Mouse (Mus musculus) midbrain, embryonic 16.5 days (tissue): ENCODE results near the gene Pigyl. TPM values are rescaled to one million over a fixed set of nuclear protein-coding genes. Genes with fewer than 3 reads are reported as not detected.
A peak's percentile ranks its signal among the peaks of the same experiment; 100 is the strongest.

ENCODE experiments used
- ATAC-seq: fragments of 200-750 bp; cut with Nextera tagmentation; 2 replicates; pipeline ENCODE4 v1.8.0; 2017; ENCODE audit warnings: moderate TSS enrichment
- H3K27ac ChIP-seq: fragments of 300-500 bp; sonication (generic); 2 replicates; pipeline ENCODE4 v1.5.1; 2014; ENCODE audit warnings: mild to moderate bottlenecking, low read length, mixed read lengths
- H3K27me3 ChIP-seq: fragments of 300-500 bp; sonication (generic); 2 replicates; pipeline ENCODE4 v1.6.1; 2014; ENCODE audit warnings: low read depth, low read length, mixed read lengths; ENCODE audit not compliant: control insufficient read depth, insufficient read depth
- H3K36me3 ChIP-seq: fragments of 300-500 bp; sonication (generic); 2 replicates; pipeline ENCODE4 v1.6.1; 2014; ENCODE audit warnings: mild to moderate bottlenecking, low read length, moderate library complexity, mixed read lengths; ENCODE audit not compliant: control insufficient read depth, insufficient read depth
- H3K4me1 ChIP-seq: fragments of 300-500 bp; sonication (generic); 2 replicates; pipeline ENCODE4 v1.6.1; 2014; ENCODE audit warnings: mild to moderate bottlenecking, low read length, mixed read lengths; ENCODE audit not compliant: control insufficient read depth, insufficient read depth
- H3K4me2 ChIP-seq: fragments of 300-500 bp; sonication (generic); 2 replicates; pipeline ENCODE4 v1.6.1; 2014; ENCODE audit warnings: mild to moderate bottlenecking, low read length, mixed read lengths
- H3K4me3 ChIP-seq: fragments of 300-500 bp; sonication (generic); 2 replicates; pipeline ENCODE4 v1.5.1; 2014; ENCODE audit warnings: low read depth, mild to moderate bottlenecking, low read length, moderate library complexity, mixed read lengths
- H3K9ac ChIP-seq: fragments of 300-500 bp; sonication (generic); 2 replicates; pipeline ENCODE4 v1.6.1; 2014; ENCODE audit warnings: low read depth, low read length, mixed read lengths
- H3K9me3 ChIP-seq: fragments of 300-500 bp; sonication (generic); replicated peaks from 2 replicates; pipeline ENCODE4 v1.6.1; 2014; ENCODE audit warnings: mild to moderate bottlenecking, low read length, mixed read lengths; ENCODE audit not compliant: control insufficient read depth, poor library complexity, severe bottlenecking
- WGBS: fragments of 180-500 bp; shearing (Covaris S2); extraction: QIAGEN DNeasy Blood & Tissue Kit; methylation state at CpG from one replicate; pipeline ENCODE4 v1.1.7; 2014; 5-methylcytosine and 5-hydroxymethylcytosine counted together
- microRNA-seq: library from miRNA; unstranded; fragments of <30 nt; microRNA quantifications from one replicate; pipeline ENCODE4, GENCODE M21; 2017
- polyA plus RNA-seq: library from polyadenylated mRNA; unstranded; fragments of >200 nt; fragmentation: Nextera tagmentation; extraction: Ambion mirVana; gene quantifications from 2 replicates; pipeline ENCODE4 v1.2.1, GENCODE M21; 2015

Pigyl gene
- polyA plus RNA-seq, 1 experiment from 2014 or later, result 96.6 TPM

GRCm38 (mm10) chr9:22165964-22166363, 9.3 kb downstream of the Pigyl start:
- no peaks in the 10 kb centered on the region for H3K27me3 ChIP-seq
- WGBS, result 59% methylated on average over 6 of the region's 6 CpGs

GRCm38 (mm10) chr9:22166686-22167085, 10.0 kb downstream of the Pigyl start:
- H3K36me3 ChIP-seq, result no peaks in the 10 kb centered on the region
- no peak for ATAC-seq
- no peaks in the 10 kb centered on the region; the same call in 1 of the 2 replicates for H3K9me3 ChIP-seq
- no peak overlapping the region for H3K4me2 ChIP-seq
- H3K9ac ChIP-seq, result no peak overlapping the region
- 90% methylated on average over 10 of the region's 10 CpGs for WGBS
- H3K4me3 ChIP-seq, result no peak overlapping the region
- no peaks in the 10 kb centered on the region for H3K27me3 ChIP-seq
- H3K4me1 ChIP-seq, result no peaks in the 10 kb centered on the region; the same call in 1 of the 2 replicates
- H3K27ac ChIP-seq, result no peak overlapping the region

More at GRCm38 (mm10) chr9:22165964-22166363, 9.3 kb downstream of the Pigyl start:
- no peak overlapping the region for H3K27ac ChIP-seq
- H3K36me3 ChIP-seq, result no peaks in the 10 kb centered on the region
- no peak overlapping the region for H3K4me3 ChIP-seq
- H3K4me1 ChIP-seq, result no peaks in the 10 kb centered on the region; the same call in 1 of the 2 replicates
- H3K9me3 ChIP-seq, result no peaks in the 10 kb centered on the region; the same call in 1 of the 2 replicates
- no peak overlapping the region for H3K4me2 ChIP-seq
- H3K9ac ChIP-seq, result no peak overlapping the region
- ATAC-seq, result no peak

DNA sequence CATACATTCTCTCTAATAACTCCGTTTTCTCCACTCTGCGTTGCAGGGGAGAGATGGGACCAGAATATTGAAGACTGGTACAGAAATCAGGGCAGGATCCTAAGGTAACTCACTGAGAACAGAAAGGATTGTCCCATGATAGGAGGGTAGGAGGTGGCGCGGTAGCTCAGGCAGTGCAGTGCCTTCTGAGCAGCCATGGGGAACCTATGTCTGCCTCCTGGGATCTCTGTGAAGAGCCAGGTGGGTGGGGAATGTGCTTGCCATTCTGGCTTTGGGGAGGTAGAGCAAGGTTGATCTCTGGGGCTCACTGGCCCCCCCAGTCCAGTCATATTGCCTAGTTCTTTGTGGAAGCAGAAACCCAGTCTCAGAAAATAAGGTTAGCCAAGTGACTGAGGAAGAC, 11.1 kb downstream of the Pigyl start:
- Histone ChIP-seq H3K9me3 (no peaks in the 10 kb centered on the region; the same call in 1 of the 2 replicates), H3K4me3 (no peak overlapping the region), H3K9ac (no peak overlapping the region), H3K36me3 (no peaks in the 10 kb centered on the region), H3K27me3 (no peaks in the 10 kb centered on the region), H3K4me1 (no peaks in the 10 kb centered on the region; the same call in 1 of the 2 replicates), H3K4me2 (no peak overlapping the region), H3K27ac (no peak overlapping the region)
- WGBS, result 97% methylated on average over 4 of the region's 4 CpGs
- ATAC-seq, result no peak

- ATAC-seq, result no peak
- H3K4me3 ChIP-seq, result no peak overlapping the region
- no peaks in the 10 kb centered on the region; the same call in 1 of the 2 replicates for H3K4me1 ChIP-seq
- no peak overlapping the region for H3K4me2 ChIP-seq
- no peak overlapping the region for H3K27ac ChIP-seq
- no peaks in the 10 kb centered on the region for H3K27me3 ChIP-seq
- H3K9me3 ChIP-seq, result no peaks in the 10 kb centered on the region; the same call in 1 of the 2 replicates
- no peaks in the 10 kb centered on the region for H3K36me3 ChIP-seq
- WGBS, result 93% methylated on average over 11 of the region's 11 CpGs
- H3K9ac ChIP-seq, result no peak overlapping the region
Measured at GRCm38 (mm10) chr9:22169327-22169726, 12.7 kb downstream of the Pigyl start.

DNA sequence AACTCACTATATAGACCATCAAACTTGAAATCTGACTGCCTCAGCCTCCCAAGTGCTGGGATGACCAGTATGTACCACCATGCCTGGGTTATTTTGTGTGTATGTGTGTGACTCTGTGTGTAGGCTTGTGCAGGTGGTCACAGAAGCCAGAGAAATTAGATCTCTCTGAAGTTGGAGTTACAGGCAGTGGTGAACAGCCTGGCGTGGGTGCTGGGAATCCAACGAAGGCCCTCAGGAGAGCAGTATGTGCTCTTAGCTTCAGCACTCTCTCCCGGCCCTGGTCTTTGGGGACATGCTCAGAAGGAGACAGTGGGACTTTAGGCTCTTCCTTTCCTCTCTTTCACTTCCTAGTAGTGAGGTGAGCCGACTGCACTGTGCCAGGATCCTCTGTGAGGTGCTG, 15.7 kb downstream of the Pigyl start:
- no peaks in the 10 kb centered on the region for H3K4me1 ChIP-seq
- H3K27me3 ChIP-seq, result no peaks in the 10 kb centered on the region
- WGBS, result 84% methylated on average over 4 of the region's 4 CpGs
- no peaks in the 10 kb centered on the region for H3K36me3 ChIP-seq
- no peak for ATAC-seq
- H3K4me2 ChIP-seq, result no peak overlapping the region
- H3K4me3 ChIP-seq, result no peak overlapping the region
- H3K27ac ChIP-seq, result no peak overlapping the region
- H3K9me3 ChIP-seq, result no peaks in the 10 kb centered on the region
- H3K9ac ChIP-seq, result no peak overlapping the region

DNA sequence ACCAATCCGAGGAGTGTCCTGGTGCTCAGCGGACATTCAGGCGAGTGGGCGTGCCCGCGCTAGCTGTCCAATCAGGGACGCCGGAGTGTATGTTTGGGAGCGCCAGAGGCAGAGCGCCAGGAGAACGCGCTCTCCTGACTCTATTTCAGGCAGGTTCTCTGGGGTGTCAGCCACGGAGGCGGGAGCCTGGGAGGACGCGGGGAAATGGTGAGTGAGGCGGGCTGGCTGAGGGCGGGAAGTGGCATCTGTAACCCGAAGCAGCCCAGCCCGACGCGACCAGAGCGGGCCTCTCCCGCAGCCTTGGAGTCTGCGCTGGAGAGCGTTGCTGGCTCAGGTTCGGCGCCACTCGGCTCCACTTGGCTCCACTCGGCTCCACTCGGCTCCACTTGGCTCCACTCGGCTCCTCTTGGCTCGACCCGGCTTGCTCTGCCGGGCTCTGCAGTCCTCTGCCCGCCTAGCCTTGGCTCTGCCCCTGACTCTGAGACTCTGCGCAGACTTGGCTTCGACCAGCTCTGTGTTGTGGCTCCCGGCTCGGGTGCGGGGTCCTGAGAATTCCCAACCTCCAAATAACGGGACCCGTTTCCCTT, 31.5 kb downstream of the Pigyl start, which contains the start of gene Zfp872:
Gene Zfp872 (plus strand): TSS at position 66 of the 587 bp plus-strand sequence.
- Histone ChIP-seq H3K27ac (no peak within 1 kb of the TSS), H3K4me3 (peak within 1 kb of the TSS; percentile 49), H3K9ac (peak within 1 kb of the TSS; percentile 64), H3K9me3 (peaks cover 4% of the 10 kb centered on the region; the same call in 1 of the 2 replicates), H3K4me2 (peak within 1 kb of the TSS; percentile 76), H3K36me3 (no peaks in the 10 kb centered on the region), H3K4me1 (no peaks in the 10 kb centered on the region), H3K27me3 (no peaks in the 10 kb centered on the region; the same call in 1 of the 2 replicates)
- 11% methylated on average over 43 of the region's 43 CpGs for WGBS
- ATAC-seq, result peak; percentile 94

- no peak overlapping the region for H3K9ac ChIP-seq
- H3K4me1 ChIP-seq, result no peaks in the 10 kb centered on the region
- no peak overlapping the region for H3K4me2 ChIP-seq
- ATAC-seq, result no peak
- no peaks in the 10 kb centered on the region for H3K36me3 ChIP-seq
- H3K4me3 ChIP-seq, result no peak overlapping the region
- H3K27ac ChIP-seq, result no peak overlapping the region
- 52% methylated on average over 5 of the region's 5 CpGs for WGBS
- peaks cover 13% of the 10 kb centered on the region; the same call in 1 of the 2 replicates for H3K9me3 ChIP-seq
- H3K27me3 ChIP-seq, result no peaks in the 10 kb centered on the region
Measured at GRCm38 (mm10) chr9:22196412-22196811, 39.8 kb downstream of the Pigyl start.

Small RNAs within 50 kb of the gene (microRNA-seq; reads per million reads assigned to microRNA genes)
- gene Mir7084, result not detected

Other genes with a start within 250 kb of the Pigyl start
- gene Rab3d, start 238.7 kb upstream of the Pigyl start, polyA plus RNA-seq, result 16.1 and 19.9 TPM in 2 replicates
- 11.6 and 12.7 TPM in 2 replicates for gene Ccdc159, start 229.4 kb upstream of the Pigyl start, polyA plus RNA-seq
- gene Tmem205, start 229.3 kb upstream of the Pigyl start, polyA plus RNA-seq, result 45.5 and 47.2 TPM in 2 replicates
- 112 and 115 TPM in 2 replicates for gene Plppr2, start 219.8 kb upstream of the Pigyl start, polyA plus RNA-seq
- gene Swsap1, start 201.1 kb upstream of the Pigyl start, polyA plus RNA-seq, result 9.5 and 10.5 TPM in 2 replicates
- 1.2 and 1.4 TPM in 2 replicates for gene Epor, start 193.3 kb upstream of the Pigyl start, polyA plus RNA-seq
- gene Rgl3, start 167.4 kb upstream of the Pigyl start, polyA plus RNA-seq, result 0.88 and 1.5 TPM in 2 replicates
- gene Ccdc151, start 154.2 kb upstream of the Pigyl start, polyA plus RNA-seq, result 5.6 and 6.2 TPM in 2 replicates
- 83.0 and 90.3 TPM in 2 replicates for gene Prkcsh, start 154.0 kb upstream of the Pigyl start, polyA plus RNA-seq
- 91.6 and 93.8 TPM in 2 replicates for gene Elavl3, start 104.8 kb upstream of the Pigyl start, polyA plus RNA-seq
- gene Gm49318, start 85.6 kb upstream of the Pigyl start, polyA plus RNA-seq, result not detected in 2 replicates
- gene Zfp653, start 85.5 kb upstream of the Pigyl start, polyA plus RNA-seq, result 18.1 and 18.8 TPM in 2 replicates
- gene Ecsit, start 71.4 kb upstream of the Pigyl start, polyA plus RNA-seq, result 54.8 and 57.4 TPM in 2 replicates
- gene Cnn1, start 57.6 kb upstream of the Pigyl start, polyA plus RNA-seq, result 0.67 and 0.88 TPM in 2 replicates
- 170 and 188 TPM in 2 replicates for gene Elof1, start 39.7 kb upstream of the Pigyl start, polyA plus RNA-seq
- 0.35 and 4.1 TPM in 2 replicates for gene Acp5, start 21.1 kb upstream of the Pigyl start, polyA plus RNA-seq
- gene Zfp872, start 31.2 kb downstream of the Pigyl start, polyA plus RNA-seq, result 0.72 and 0.85 TPM in 2 replicates
- 8.7 and 11.4 TPM in 2 replicates for gene Zfp809, start 68.9 kb downstream of the Pigyl start, polyA plus RNA-seq
- gene Zfp599, start 103.0 kb downstream of the Pigyl start, polyA plus RNA-seq, result 11.9 and 12.0 TPM in 2 replicates
- gene Zfp810, start 150.8 kb downstream of the Pigyl start, polyA plus RNA-seq, result 32.5 and 32.7 TPM in 2 replicates
- 3.4 and 4.6 TPM in 2 replicates for gene Anln, start 232.3 kb downstream of the Pigyl start, polyA plus RNA-seq